Mouse (Mus musculus) adrenal gland, postnatal 10 days (tissue): ENCODE measurements at regions not wholly inside any gene's neighbourhood (a gene's known extent, or its start where the extent isn't known, plus 50 kb on each side); places are given as distances from the start of the nearest gene placed in this dataset.

ENCODE experiments used
- DNase-seq: peaks from one replicate; pipeline ENCODE4 v3.0.0; 2021; ENCODE audit warnings: mixed read lengths

DNA sequence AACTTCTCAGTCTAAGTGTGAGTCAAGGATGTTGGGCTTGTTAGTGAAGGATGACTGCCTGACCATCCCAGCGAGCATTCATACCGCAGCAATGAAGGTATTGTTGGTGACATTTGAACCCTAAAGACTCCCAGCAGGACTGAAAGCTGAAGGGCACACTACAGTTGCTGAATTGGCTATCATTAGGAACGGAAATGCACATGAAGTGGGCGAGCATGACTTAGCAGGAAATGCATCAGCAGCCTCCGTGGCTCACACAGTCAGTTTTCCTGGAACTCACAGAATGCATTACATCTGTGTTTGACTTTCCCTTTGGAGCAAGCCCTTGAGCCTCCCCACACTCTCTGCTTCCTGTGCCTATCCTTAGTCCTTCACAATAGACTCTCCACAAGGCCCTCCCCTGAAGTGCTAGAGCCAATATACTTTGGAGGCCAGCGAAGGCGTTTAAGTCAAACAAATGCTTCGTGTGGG is 63.9 kb downstream of the Tmco5 start:
- peak; percentile 20 for DNase-seq

DNA sequence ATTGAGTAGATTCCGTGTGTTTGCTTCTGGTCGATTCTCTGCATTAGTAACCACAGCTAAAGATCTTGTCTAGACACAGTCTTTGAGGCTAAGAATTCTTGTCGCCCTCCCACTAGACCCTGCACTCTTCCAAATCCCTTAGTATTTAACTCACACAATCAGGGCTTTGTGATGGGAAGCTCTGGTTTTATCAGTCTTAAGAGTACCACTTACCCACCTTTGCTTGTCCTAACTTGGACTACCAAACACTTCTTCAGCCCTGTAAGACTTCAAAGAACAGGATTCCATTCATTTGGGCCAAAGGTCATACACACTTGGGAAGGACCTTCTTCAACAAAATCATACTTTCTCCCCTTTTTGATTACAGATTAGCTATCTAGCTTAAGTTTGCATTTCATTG is 70.0 kb downstream of the Tmco5 start:
- no peak for DNase-seq

DNA sequence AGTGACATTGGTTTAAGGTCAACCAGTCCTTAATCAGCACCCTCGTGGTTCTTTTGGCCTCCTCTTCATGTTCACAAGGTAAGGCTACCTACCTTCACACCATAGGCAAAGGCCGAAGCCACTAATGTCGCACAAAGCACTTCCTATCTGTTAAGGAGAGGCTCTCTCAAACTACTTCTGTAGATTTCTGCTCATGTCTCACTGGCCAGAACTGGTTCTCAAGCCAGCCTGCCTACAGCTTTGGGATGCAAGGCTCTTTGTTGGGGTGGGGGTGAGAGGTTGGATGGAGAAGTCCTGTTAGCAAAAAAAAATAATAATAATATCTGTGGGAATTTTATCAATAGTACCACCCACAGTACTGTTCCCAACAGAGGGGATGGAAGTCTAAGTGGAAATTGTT is 71.2 kb downstream of the Tmco5 start:
- DNase-seq = no peak

DNA sequence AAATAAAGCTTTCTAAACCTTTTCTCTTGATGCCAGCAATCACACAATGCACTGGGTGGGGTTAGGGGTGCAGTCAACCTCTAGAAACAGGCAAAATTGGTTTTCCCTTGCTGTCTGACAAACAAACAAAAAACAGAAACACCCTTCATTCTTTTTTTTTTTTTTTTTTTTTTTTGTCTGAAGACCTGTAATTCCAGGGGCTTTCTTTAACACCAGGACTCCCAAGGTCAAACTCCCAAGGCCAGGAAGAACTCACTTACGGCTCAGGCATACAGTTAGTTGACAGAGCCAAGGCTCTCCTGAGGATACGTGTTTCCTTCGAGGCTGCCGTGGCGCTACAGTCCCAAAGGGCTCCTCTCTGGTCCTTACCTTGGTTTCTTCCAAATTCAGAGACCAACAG is 71.7 kb downstream of the Tmco5 start:
- no peak for DNase-seq

GRCm38 (mm10) chr2:116951481-116951880 is 73.0 kb downstream of the Tmco5 start:
- no peak for DNase-seq

DNA sequence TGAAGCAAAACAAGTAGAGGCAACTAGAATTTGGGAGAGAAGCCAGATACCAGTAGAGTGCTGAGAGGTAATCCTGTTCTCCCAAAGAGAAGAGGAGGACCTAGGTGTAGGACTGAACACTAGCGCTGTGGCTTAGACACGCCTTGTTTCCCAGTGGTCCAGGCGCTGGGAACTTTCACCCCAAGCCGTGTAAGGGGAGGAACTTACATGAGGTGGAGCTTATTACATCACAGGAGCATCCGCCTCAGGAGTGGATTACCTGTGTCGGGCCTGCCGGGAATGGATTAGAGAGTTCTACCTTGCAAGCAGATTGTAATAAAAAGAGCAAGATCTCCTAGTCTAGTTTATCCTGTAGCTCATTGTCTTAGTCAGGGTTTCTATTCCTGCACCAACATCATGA is 75.8 kb downstream of the Tmco5 start:
- DNase-seq = no peak

DNA sequence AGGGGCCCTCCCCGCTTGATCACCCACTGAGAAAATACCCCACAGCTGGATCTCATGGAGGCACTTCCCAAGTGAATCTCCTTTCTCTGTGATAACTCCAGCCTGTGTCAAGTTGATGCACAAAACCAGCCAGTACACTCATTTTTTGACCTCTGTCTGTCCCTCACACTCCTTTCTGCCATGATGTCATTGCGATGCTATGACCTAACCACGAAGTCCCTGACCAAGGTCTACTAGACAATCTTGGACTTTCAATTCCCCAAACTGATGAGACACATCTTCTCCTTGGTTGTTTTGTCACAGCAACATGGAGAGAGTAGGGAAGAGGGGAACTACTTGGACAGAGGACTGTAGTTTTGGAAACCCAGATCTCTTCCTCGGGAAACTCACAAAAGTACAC is 76.4 kb downstream of the Tmco5 start:
- no peak for DNase-seq

GRCm38 (mm10) chr2:116963116-116963873 is 84.8 kb downstream of the Tmco5 start:
- no peak for DNase-seq

- no peak for DNase-seq
These were observed 87.8 kb downstream of the Tmco5 start for GRCm38 (mm10) chr2:116966266-116966665.

GRCm38 (mm10) chr2:116971666-116972613 is 93.4 kb downstream of the Tmco5 start:
- DNase-seq = peak; percentile 38

- no peak for DNase-seq
These were observed 94.1 kb downstream of the Tmco5 start for GRCm38 (mm10) chr2:116972614-116972985.

DNA sequence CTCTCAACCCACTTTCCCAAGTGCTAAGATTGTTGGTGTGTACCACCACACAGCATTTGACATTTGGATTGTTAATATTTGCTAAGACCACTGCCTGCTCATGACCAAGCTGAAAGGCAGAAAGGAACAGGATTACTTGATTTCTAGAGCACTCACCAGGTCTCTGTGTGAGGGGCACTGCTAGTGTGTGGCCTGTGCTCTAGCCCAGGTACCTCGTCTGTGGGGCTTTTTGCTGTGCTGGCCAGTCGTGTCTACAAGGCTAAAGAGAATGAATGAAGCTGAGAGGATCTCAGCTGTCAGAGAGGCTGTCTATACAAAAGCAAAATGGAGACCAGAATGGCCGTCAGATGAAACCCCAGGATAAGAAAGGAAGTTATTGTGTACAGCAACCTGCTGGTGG is 95.0 kb downstream of the Tmco5 start:
- no peak for DNase-seq

DNA sequence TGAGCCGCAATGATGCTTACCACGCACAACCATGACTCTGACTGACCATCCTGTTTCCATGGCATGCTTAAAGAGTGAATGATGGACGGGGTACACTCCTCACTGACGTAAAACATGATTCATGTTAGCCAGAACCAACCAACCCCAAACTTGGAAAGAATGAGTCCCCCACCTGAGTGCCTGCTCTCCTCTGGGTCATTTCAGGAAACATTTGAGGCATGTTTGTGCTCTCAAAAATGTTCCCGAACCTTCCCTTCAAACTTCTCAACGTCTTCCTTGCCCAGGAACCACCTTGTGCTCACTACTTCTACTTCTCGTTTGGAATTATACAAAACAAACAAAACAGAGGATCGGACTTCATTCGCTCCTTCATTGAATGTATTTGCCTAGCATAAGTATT is 95.7 kb downstream of the Tmco5 start:
- no peak for DNase-seq

DNA sequence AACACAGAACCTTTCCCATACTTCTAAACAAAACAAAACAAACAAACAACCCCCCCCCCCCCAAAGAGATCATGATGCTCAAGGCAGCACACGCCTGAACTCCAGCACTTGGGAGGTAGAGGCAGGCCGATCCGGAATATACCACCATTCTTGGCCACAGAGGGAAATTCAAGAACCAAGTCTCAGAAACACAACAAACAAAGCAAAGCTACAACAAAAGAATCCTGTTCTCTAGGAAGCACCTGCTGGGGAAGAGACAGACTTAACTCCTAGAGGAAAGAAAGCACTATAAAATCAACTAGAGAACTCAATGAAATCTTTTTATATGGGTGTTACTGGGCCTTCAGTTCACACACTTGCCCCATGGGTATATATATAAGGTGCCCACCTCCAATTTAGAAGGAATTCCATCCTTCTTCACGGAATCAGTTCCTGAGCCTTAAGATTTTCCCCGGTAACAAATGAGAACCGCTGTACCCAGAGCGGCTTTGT is 96.1 kb downstream of the Tmco5 start:
- DNase-seq = no peak

DNA sequence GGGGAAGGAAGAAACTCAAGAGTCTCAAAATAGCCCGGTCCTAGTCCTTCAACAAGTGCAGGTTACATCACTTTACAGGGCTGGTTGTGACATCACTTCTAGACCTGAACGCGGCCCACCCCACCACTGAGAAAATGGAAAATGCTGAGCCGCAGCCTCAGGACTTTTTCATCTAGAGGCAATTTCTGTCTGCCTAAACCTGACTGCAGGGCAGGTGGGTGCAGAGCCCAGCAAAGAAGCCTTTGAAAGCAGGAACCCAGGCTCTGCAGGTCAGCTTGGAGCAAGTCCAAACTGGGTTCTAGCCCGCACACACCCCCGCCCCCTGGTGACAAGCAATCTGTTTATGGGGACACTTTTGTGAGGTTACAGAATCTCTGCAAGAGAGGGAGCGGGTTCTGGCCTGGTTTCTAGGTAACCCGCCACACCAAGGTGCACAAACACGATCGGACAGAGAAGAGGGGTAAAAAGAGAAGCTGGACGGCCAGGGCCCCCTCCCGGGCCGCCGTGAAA is 96.7 kb downstream of the Tmco5 start:
- peak; percentile 75 for DNase-seq

- peak; percentile 84 for DNase-seq
These were observed 97.3 kb downstream of the Tmco5 start for GRCm38 (mm10) chr2:116975601-116976431.

DNA sequence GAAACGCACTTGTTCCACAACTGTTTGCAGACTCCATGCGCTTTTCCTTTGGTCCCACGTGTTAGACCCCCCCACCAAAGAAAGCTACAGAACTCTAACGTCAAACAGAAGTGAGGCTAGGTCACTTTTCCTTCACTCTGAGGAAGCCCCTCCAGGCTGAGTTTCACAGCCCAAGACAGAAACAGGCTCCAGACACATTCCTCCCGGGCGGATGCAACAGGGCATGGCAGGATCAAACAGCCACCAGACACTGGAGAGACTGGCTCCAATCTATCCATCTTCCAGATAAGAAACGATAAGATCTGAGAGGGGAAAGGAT is 97.9 kb downstream of the Tmco5 start:
- DNase-seq = peak; percentile 54

- DNase-seq = no peak
These were observed 98.5 kb downstream of the Tmco5 start for GRCm38 (mm10) chr2:116976951-116977503.

DNA sequence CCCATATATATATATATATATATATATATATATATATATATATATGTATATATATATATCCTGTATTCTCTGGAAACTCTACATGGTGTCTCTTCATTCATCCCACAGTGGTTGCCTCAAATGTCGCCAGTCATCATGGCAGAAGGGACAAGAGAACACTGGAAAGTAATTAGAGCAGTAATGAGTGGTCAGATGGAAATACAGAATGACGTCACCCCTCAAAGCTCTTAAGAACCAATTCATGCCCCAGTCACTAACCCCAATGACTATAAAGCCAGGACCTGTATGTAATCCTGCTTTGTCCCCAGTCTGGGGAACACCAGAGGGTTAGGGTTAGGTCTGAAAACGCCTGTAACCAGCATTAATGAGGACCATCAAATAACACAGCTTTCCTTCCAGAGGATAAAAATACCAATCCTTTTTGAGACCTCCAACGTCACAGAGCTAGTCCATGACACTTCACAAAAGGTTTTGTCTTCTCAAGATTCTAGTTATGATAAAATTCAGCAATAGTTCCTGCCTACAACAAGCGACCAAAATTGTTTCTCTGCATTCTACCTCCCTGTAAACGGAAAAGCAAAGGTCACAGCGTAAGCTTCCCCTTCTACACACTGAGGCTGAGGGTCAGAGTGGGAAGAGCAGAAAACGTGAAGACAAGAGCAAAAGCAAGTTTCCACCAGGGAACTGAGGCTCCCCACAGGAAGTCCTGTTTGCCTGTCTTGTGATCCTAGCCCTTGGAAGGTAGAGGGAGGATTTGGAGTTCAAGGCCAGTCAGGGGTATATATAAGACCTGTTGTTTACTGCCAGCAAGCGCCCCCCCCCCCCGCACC is 99.5 kb downstream of the Tmco5 start:
- DNase-seq = no peak

GRCm38 (mm10) chr2:116978809-116979208 is 100.3 kb downstream of the Tmco5 start:
- no peak for DNase-seq
